Mouse (Mus musculus) stomach, embryonic 15.5 days (tissue): Measurements from ENCODE around the gene Ifi27l2a. TPM values are rescaled to one million over a fixed set of nuclear protein-coding genes. Genes with fewer than 3 reads are reported as not detected.

Source experiments
- ATAC-seq: fragments of 200-750 bp; cut with Nextera tagmentation; 2 replicates; pipeline ENCODE4 v1.8.0; 2017; ENCODE audit warnings: low read depth, moderate number of reproducible peaks, moderate TSS enrichment; ENCODE audit not compliant: insufficient read depth, low FRiP score
- H3K27ac ChIP-seq: fragments of 300-500 bp; sonication (generic); 2 replicates; pipeline ENCODE4 v1.5.1; 2015; ENCODE audit warnings: mild to moderate bottlenecking, inconsistent platforms
- H3K27me3 ChIP-seq: fragments of 300-500 bp; sonication (generic); replicated peaks from 2 replicates; pipeline ENCODE4 v1.6.1; 2015; ENCODE audit warnings: inconsistent platforms
- H3K36me3 ChIP-seq: fragments of 300-500 bp; sonication (generic); 2 replicates; pipeline ENCODE4 v1.6.1; 2015; ENCODE audit warnings: inconsistent platforms
- H3K4me1 ChIP-seq: fragments of 300-500 bp; sonication (generic); 2 replicates; pipeline ENCODE4 v1.6.1; 2015; ENCODE audit warnings: inconsistent platforms
- H3K4me2 ChIP-seq: fragments of 300-500 bp; sonication (generic); 2 replicates; pipeline ENCODE4 v1.6.1; 2015; ENCODE audit warnings: mild to moderate bottlenecking, inconsistent platforms
- H3K4me3 ChIP-seq: fragments of 300-500 bp; sonication (generic); replicated peaks from 2 replicates; pipeline ENCODE4 v1.5.1; 2015; ENCODE audit warnings: inconsistent platforms
- H3K9ac ChIP-seq: fragments of 300-500 bp; sonication (generic); 2 replicates; pipeline ENCODE4 v1.6.1; 2015; ENCODE audit warnings: inconsistent platforms
- H3K9me3 ChIP-seq: fragments of 300-500 bp; sonication (generic); 2 replicates; pipeline ENCODE4 v1.6.1; 2016; ENCODE audit warnings: inconsistent platforms
- WGBS: fragments of 180-500 bp; shearing (Covaris S2); methylation state at CpG from one replicate; pipeline ENCODE4 v1.1.7; 2015; 5-methylcytosine and 5-hydroxymethylcytosine counted together
- polyA plus RNA-seq: library from polyadenylated mRNA; unstranded; fragments of >200 nt; fragmentation: Nextera tagmentation; extraction: Ambion mirVana; gene quantifications from 2 replicates; pipeline ENCODE4 v1.2.1, GENCODE M21; 2015

Gene Ifi27l2a
- polyA plus RNA-seq, 1 experiment from 2014 or later = 24.8 TPM

- Histone ChIP-seq H3K9me3 (no peaks in the 10 kb centered on the region), H3K4me3 (peak overlapping the region; percentile 100), H3K4me2 (peak overlapping the region; percentile 85), H3K9ac (peak overlapping the region; percentile 77), H3K36me3 (peaks cover 17% of the 10 kb centered on the region; the same call in 1 of the 2 replicates), H3K27me3 (no peaks in the 10 kb centered on the region), H3K27ac (no peak overlapping the region), H3K4me1 (peaks cover 24% of the 10 kb centered on the region)
- no peak; the same call in 1 of the 2 replicates for ATAC-seq
- WGBS = 9% methylated on average over 33 of the region's 33 CpGs
Observed at GRCm38 (mm10) chr12:103425016-103425728, 18.3 kb downstream of the Ifi27l2a start.

DNA sequence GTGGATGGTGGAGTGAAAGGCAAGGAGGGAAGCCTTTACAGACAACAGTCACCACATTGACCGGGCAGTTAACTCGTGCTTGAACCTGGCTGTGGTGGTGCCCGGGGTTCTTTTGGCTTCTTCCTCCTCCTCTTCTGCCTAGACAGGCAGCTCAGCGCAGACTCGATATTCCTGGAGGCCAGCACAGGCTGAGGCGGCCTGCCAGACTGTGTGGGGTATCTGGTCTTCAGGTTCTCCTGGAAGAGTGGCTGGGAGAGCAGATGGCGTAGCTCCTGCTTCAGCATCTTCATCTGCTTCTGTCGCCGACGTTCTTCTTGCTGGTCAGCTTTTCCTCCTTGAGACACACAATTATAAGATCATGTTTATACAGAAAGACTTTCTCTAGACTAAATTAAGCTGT lies 35.3 kb downstream of the Ifi27l2a start:
- no peaks in the 10 kb centered on the region for H3K4me1 ChIP-seq
- H3K27ac ChIP-seq = no peak overlapping the region
- ATAC-seq = no peak
- no peaks in the 10 kb centered on the region for H3K9me3 ChIP-seq
- WGBS = 88% methylated on average over 10 of the region's 10 CpGs
- no peaks in the 10 kb centered on the region for H3K27me3 ChIP-seq
- H3K4me2 ChIP-seq = no peak overlapping the region
- H3K4me3 ChIP-seq = no peak overlapping the region
- H3K9ac ChIP-seq = no peak overlapping the region
- H3K36me3 ChIP-seq = peaks cover 63% of the 10 kb centered on the region

GRCm38 (mm10) chr12:103407720-103408119 lies 35.8 kb downstream of the Ifi27l2a start, which contains the start of gene 9330161L09Rik:
Gene 9330161L09Rik (minus strand): TSS chr12:103407820.
- 91% methylated on average over 4 of the region's 4 CpGs for WGBS
- Histone ChIP-seq H3K27me3 (no peaks in the 10 kb centered on the region), H3K9me3 (no peaks in the 10 kb centered on the region), H3K4me2 (no peak within 1 kb of the TSS), H3K4me3 (no peak within 1 kb of the TSS), H3K27ac (no peak within 1 kb of the TSS), H3K9ac (no peak within 1 kb of the TSS), H3K4me1 (no peaks in the 10 kb centered on the region), H3K36me3 (peaks cover 62% of the 10 kb centered on the region)
- ATAC-seq = no peak

DNA sequence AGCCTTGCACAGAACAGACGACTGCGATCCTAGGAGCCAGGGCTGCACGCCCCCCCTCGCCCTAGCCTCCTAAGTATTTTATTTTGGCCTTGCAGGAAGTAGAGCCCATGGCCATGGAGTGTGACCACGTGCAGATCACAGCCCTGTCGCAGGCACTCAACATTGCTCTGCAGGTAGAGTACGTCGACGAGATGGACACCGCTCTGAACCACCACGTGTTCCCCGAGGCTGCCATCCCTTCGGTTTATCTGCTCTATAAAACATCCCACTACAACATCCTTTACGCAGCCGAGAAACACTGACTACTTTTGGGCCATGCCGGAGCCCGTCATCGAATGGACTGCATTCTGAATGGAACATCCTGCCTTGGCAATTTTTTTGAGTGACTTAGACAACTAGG lies 39.3 kb downstream of the Ifi27l2a start:
- no peaks in the 10 kb centered on the region for H3K27me3 ChIP-seq
- H3K4me1 ChIP-seq = no peaks in the 10 kb centered on the region
- no peak overlapping the region for H3K27ac ChIP-seq
- no peak overlapping the region for H3K4me3 ChIP-seq
- no peak overlapping the region for H3K9ac ChIP-seq
- no peak overlapping the region for H3K4me2 ChIP-seq
- WGBS = 86% methylated on average over 18 of the region's 18 CpGs
- no peak for ATAC-seq
- no peaks in the 10 kb centered on the region for H3K9me3 ChIP-seq
- H3K36me3 ChIP-seq = peaks cover 30% of the 10 kb centered on the region

- Histone ChIP-seq H3K9me3 (no peaks in the 10 kb centered on the region), H3K9ac (no peak overlapping the region), H3K4me2 (no peak overlapping the region), H3K4me1 (no peaks in the 10 kb centered on the region), H3K27me3 (no peaks in the 10 kb centered on the region), H3K36me3 (no peaks in the 10 kb centered on the region), H3K27ac (no peak overlapping the region), H3K4me3 (no peak overlapping the region)
- 64% methylated on average over 7 of the region's 7 CpGs for WGBS
- no peak for ATAC-seq
Observed at GRCm38 (mm10) chr12:103396751-103397150, 46.7 kb downstream of the Ifi27l2a start.

DNA sequence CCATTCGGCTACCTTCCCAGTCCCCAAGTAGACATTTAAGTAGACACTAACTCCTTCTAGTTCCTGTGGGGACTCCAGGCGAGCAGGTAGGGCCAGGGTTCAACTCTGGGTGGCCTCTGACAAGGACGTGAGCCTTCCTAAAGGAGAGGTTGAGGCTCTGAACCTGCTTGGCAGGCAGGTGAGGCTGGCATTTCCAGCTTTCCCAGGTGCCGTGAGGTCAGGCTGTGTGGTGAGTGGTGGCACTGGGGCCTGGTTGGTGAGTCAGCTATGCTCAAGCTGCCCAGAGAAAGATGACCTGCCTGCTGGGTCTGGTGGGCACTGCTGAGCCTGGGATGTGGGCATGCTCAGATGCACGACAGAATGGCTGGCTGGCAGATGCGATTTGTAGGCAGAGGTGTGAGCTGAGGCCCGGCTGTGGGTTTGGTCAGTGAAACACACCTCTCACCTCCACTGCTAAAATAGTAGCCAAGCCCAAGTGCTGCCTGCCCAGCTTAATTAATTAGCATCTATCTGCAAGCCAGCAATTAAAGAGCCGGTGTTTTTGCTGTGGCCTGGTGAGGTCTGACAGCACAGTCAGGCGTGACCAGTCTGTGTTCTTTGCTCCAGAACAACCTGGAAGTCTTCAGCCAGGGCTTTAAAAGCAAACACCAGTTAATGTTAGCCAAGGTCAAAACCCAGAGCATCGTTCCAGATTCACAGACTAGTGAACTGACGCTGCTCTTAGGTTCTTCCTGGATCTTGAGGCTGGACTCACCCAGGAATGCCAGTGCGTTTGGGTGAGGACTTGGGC lies 47.8 kb downstream of the Ifi27l2a start:
- no peaks in the 10 kb centered on the region for H3K36me3 ChIP-seq
- 66% methylated on average over 12 of the region's 12 CpGs for WGBS
- H3K9ac ChIP-seq = no peak overlapping the region
- no peaks in the 10 kb centered on the region for H3K9me3 ChIP-seq
- H3K4me2 ChIP-seq = no peak overlapping the region
- no peak overlapping the region for H3K27ac ChIP-seq
- H3K27me3 ChIP-seq = no peaks in the 10 kb centered on the region
- H3K4me1 ChIP-seq = no peaks in the 10 kb centered on the region
- no peak for ATAC-seq
- no peak overlapping the region for H3K4me3 ChIP-seq

- H3K27ac ChIP-seq = no peak overlapping the region
- H3K9me3 ChIP-seq = no peaks in the 10 kb centered on the region
- peak; percentile 85 for ATAC-seq
- H3K4me1 ChIP-seq = no peaks in the 10 kb centered on the region
- WGBS = 28% methylated on average over 6 of the region's 6 CpGs
- H3K9ac ChIP-seq = no peak overlapping the region
- no peak overlapping the region for H3K4me3 ChIP-seq
- H3K27me3 ChIP-seq = no peaks in the 10 kb centered on the region
- H3K36me3 ChIP-seq = no peaks in the 10 kb centered on the region
- H3K4me2 ChIP-seq = no peak overlapping the region
Observed at GRCm38 (mm10) chr12:103393528-103393927, 50.0 kb downstream of the Ifi27l2a start.

Other genes starting within 250 kb of the Ifi27l2a start
- 1.4 TPM in 2 replicates for gene Prima1, start 201.5 kb downstream of the Ifi27l2a start, polyA plus RNA-seq
- gene Fam181a, start 132.7 kb downstream of the Ifi27l2a start, polyA plus RNA-seq = not detected in 2 replicates
- 16.7 and 18.7 TPM in 2 replicates for gene Asb2, start 87.7 kb downstream of the Ifi27l2a start, polyA plus RNA-seq
- 7.3 and 9.2 TPM in 2 replicates for gene Otub2, start 55.0 kb downstream of the Ifi27l2a start, polyA plus RNA-seq
- 0.18 and 0.49 TPM in 2 replicates for gene 9330161L09Rik, start 35.9 kb downstream of the Ifi27l2a start, polyA plus RNA-seq
- gene Ddx24, start 17.9 kb downstream of the Ifi27l2a start, polyA plus RNA-seq = 91.9 and 105 TPM in 2 replicates
- gene Ifi27, start 9.5 kb downstream of the Ifi27l2a start, polyA plus RNA-seq = 46.7 and 53.3 TPM in 2 replicates
- gene Ifi27l2b, start 13.5 kb upstream of the Ifi27l2a start, polyA plus RNA-seq = 7.0 and 7.8 TPM in 2 replicates
- gene Ppp4r4, start 88.6 kb upstream of the Ifi27l2a start, polyA plus RNA-seq = 1.5 and 1.8 TPM in 2 replicates
- 2.8 and 4.6 TPM in 2 replicates for gene Serpina10, start 187.8 kb upstream of the Ifi27l2a start, polyA plus RNA-seq
- 300 and 304 TPM in 2 replicates for gene Serpina6, start 213.5 kb upstream of the Ifi27l2a start, polyA plus RNA-seq
- gene Serpina16, start 232.5 kb upstream of the Ifi27l2a start, polyA plus RNA-seq = 0.71 and 1.3 TPM in 2 replicates